Mouse (Mus musculus): ENCODE measurements around the gene Gpr85. TPM values are rescaled to one million over a fixed set of nuclear protein-coding genes. Genes with fewer than 3 reads are reported as not detected.
A peak's percentile ranks its signal among the peaks of the same experiment; 100 is the strongest.
"Not testable (repeated sequence)": the region's sequence is repeated elsewhere in the genome, so short reads cannot be mapped to it uniquely, and the experiment has no call there.

The Gpr85 gene
- 10 to 100 TPM; 41.4 to 42.8 TPM for total RNA-seq (2021)
- long read RNA-seq, partial matches to known transcripts, result 28 of 45 reads
- long read RNA-seq, other reads (novel, unspliced or antisense), result 8 of 45 reads

GRCm38 (mm10) chr6:13839345-13840054 lies at the start of gene Gpr85:
Gene Gpr85 (minus strand): TSS chr6:13839942.
- peak; percentile 15 to 45 for DNase-seq (ENCODE audit: low spot score in 2 of 2)

- no peak for DNase-seq (ENCODE audit: low spot score in 2 of 2)
These were observed 45.3 kb upstream of the Gpr85 start for GRCm38 (mm10) chr6:13884877-13885592.

GRCm38 (mm10) chr6:13882919-13883318 lies 43.2 kb upstream of the Gpr85 start:
- DNase-seq (ENCODE audit: low spot score in 2 of 2), result no peak

GRCm38 (mm10) chr6:13873959-13874358 lies 34.2 kb upstream of the Gpr85 start:
- no peak for DNase-seq (ENCODE audit: low spot score in 2 of 2)

GRCm38 (mm10) chr6:13872076-13872475 lies 32.3 kb upstream of the Gpr85 start:
- DNase-seq (ENCODE audit: low spot score in 2 of 2), result no peak

GRCm38 (mm10) chr6:13871625-13871958 lies 31.9 kb upstream of the Gpr85 start:
- no peak for DNase-seq (ENCODE audit: low spot score in 2 of 2)

GRCm38 (mm10) chr6:13870919-13871624 lies 31.3 kb upstream of the Gpr85 start, which contains the start of gene 2610001J05Rik:
Gene 2610001J05Rik (minus strand): TSS chr6:13871518.
- peak; percentile 89 to 97 for DNase-seq (ENCODE audit: low spot score in 2 of 2)

GRCm38 (mm10) chr6:13870289-13870741 lies 30.6 kb upstream of the Gpr85 start:
- DNase-seq (ENCODE audit: low spot score in 2 of 2), result no peak

- no peak for DNase-seq (ENCODE audit: low spot score in 2 of 2)
These were observed 20.9 kb upstream of the Gpr85 start for GRCm38 (mm10) chr6:13860596-13860995.

GRCm38 (mm10) chr6:13859877-13860585 lies 20.3 kb upstream of the Gpr85 start:
- no peak for DNase-seq (ENCODE audit: low spot score in 2 of 2)

- DNase-seq (ENCODE audit: low spot score in 2 of 2), result no peak
These were observed 14.5 kb upstream of the Gpr85 start for GRCm38 (mm10) chr6:13854230-13854629.

- DNase-seq (ENCODE audit: low spot score in 2 of 2), result peak in 1 of 2 experiments; percentile 10
These were observed 13.5 kb upstream of the Gpr85 start for GRCm38 (mm10) chr6:13853244-13853643.

GRCm38 (mm10) chr6:13846031-13846430 lies 6.3 kb upstream of the Gpr85 start:
- not testable (repeated sequence) for DNase-seq (ENCODE audit: low spot score in 2 of 2)

- peak; percentile 76 to 87 for DNase-seq (ENCODE audit: low spot score in 2 of 2)
These were observed 931 bp downstream of the Gpr85 start for GRCm38 (mm10) chr6:13838677-13839344.

- peak; percentile 17 to 57 for DNase-seq (ENCODE audit: low spot score in 2 of 2)
These were observed 1.6 kb downstream of the Gpr85 start for GRCm38 (mm10) chr6:13837916-13838676.

- DNase-seq (ENCODE audit: low spot score in 2 of 2), result peak in 1 of 2 experiments; percentile 44
These were observed 2.7 kb downstream of the Gpr85 start for GRCm38 (mm10) chr6:13836967-13837570.

GRCm38 (mm10) chr6:13835720-13836665 lies 3.7 kb downstream of the Gpr85 start:
- peak; percentile 39 to 69 for DNase-seq (ENCODE audit: low spot score in 2 of 2)

- DNase-seq (ENCODE audit: low spot score in 2 of 2), result peak; percentile 14 to 27
These were observed 7.0 kb downstream of the Gpr85 start for GRCm38 (mm10) chr6:13832770-13833169.
